Mouse (Mus musculus) neural tube, embryonic 13.5 days (tissue): ENCODE measurements around the gene Metap1. TPM values are rescaled to one million over a fixed set of nuclear protein-coding genes. Genes with fewer than 3 reads are reported as not detected.

ENCODE experiments used
- ATAC-seq: fragments of 200-750 bp; cut with Nextera tagmentation; 2 replicates; pipeline ENCODE4 v1.8.0; 2017; ENCODE audit warnings: low read depth, mild to moderate bottlenecking, moderate TSS enrichment, moderate library complexity
- H3K27ac ChIP-seq: fragments of 300-500 bp; sonication (generic); replicated peaks from 2 replicates; pipeline ENCODE4 v1.5.1; 2015; ENCODE audit warnings: moderate library complexity, mild to moderate bottlenecking, inconsistent platforms
- H3K27me3 ChIP-seq: fragments of 300-500 bp; sonication (generic); 2 replicates; pipeline ENCODE4 v1.6.1; 2015; ENCODE audit warnings: mild to moderate bottlenecking, inconsistent platforms
- H3K36me3 ChIP-seq: fragments of 300-500 bp; sonication (generic); 2 replicates; pipeline ENCODE4 v1.6.1; 2015; ENCODE audit warnings: mild to moderate bottlenecking, inconsistent platforms
- H3K4me1 ChIP-seq: fragments of 300-500 bp; sonication (generic); replicated peaks from 2 replicates; pipeline ENCODE4 v1.6.1; 2015; ENCODE audit warnings: inconsistent platforms
- H3K4me2 ChIP-seq: fragments of 300-500 bp; sonication (generic); 2 replicates; pipeline ENCODE4 v1.6.1; 2015; ENCODE audit warnings: inconsistent platforms, mild to moderate bottlenecking, moderate library complexity
- H3K4me3 ChIP-seq: fragments of 300-500 bp; sonication (generic); 2 replicates; pipeline ENCODE4 v1.5.1; 2015; ENCODE audit warnings: mild to moderate bottlenecking, inconsistent platforms
- H3K9ac ChIP-seq: fragments of 300-500 bp; sonication (generic); 2 replicates; pipeline ENCODE4 v1.6.1; 2015; ENCODE audit warnings: moderate library complexity, mild to moderate bottlenecking, inconsistent platforms
- H3K9me3 ChIP-seq: fragments of 300-500 bp; sonication (generic); 2 replicates; pipeline ENCODE4 v1.6.1; 2016; ENCODE audit warnings: inconsistent platforms
- WGBS: fragments of 180-500 bp; shearing (Covaris S2); methylation state at CpG from one replicate; pipeline ENCODE4 v1.1.7; 2015; 5-methylcytosine and 5-hydroxymethylcytosine counted together
- polyA plus RNA-seq: library from polyadenylated mRNA; unstranded; fragments of >200 nt; fragmentation: Nextera tagmentation; extraction: Ambion mirVana; gene quantifications from 2 replicates; pipeline ENCODE4 v1.2.1, GENCODE M21; 2015

Gene Metap1
- polyA plus RNA-seq, 1 experiment from 2014 or later, result 46.1 TPM

DNA sequence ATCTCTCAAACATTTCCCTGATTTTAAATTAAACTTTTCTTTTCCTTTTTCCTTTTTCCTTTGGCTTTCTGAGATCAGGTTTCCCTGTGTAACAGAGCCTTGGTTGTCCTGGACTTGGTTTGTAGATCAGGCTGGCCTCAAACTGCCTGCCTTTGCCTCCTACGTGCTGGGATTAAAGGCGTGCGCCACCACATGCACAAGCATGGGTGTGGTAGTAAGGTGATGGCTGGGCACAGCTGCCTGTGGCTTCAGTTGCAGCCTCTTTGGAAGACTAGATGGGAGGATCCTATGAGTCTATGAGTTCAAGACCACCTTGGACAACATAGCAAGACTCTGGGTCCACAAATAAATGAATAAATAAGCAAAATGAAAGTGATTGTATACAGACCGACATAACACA is 34.6 kb upstream of the Metap1 start:
- 93% methylated on average over 4 of the region's 4 CpGs for WGBS

DNA sequence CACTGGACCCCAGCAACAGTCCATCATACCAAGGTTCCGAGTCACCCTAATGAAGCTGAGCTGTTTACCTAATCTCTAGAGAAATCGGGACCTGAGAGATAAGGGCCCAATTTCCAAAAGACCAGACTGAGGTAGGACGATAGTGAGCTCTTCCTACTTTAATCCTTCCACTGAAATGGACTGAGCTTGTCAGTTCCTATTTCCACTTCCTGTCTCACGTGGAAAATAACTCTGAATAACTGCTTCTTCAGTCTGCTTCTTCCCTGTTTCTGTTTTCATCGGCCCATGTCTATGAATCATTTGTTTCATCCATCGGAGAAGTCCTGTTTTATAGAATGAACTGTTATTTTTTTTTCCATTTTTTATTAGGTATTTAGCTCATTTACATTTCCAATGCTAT is 29.9 kb upstream of the Metap1 start:
- no peak overlapping the region for H3K4me2 ChIP-seq
- H3K9ac ChIP-seq, result no peak overlapping the region
- no peaks in the 10 kb centered on the region for H3K9me3 ChIP-seq
- H3K27ac ChIP-seq, result no peak overlapping the region
- H3K4me1 ChIP-seq, result 0 out of 2 replicates have a peak, but pooled peaks cover 11% of the 10 kb centered on the region
- WGBS, result 88% methylated on average over 6 of the region's 6 CpGs
- no peaks in the 10 kb centered on the region for H3K36me3 ChIP-seq
- no peak overlapping the region for H3K4me3 ChIP-seq
- no peak for ATAC-seq
- no peaks in the 10 kb centered on the region for H3K27me3 ChIP-seq

More for the DNA sequence above, 34.6 kb upstream of the Metap1 start:
- Histone ChIP-seq H3K4me3 (no peak overlapping the region), H3K9ac (no peak overlapping the region), H3K27ac (no peak overlapping the region), H3K4me2 (no peak overlapping the region), H3K27me3 (no peaks in the 10 kb centered on the region), H3K4me1 (peaks cover 18% of the 10 kb centered on the region), H3K36me3 (no peaks in the 10 kb centered on the region), H3K9me3 (no peaks in the 10 kb centered on the region)
- ATAC-seq, result no peak

DNA sequence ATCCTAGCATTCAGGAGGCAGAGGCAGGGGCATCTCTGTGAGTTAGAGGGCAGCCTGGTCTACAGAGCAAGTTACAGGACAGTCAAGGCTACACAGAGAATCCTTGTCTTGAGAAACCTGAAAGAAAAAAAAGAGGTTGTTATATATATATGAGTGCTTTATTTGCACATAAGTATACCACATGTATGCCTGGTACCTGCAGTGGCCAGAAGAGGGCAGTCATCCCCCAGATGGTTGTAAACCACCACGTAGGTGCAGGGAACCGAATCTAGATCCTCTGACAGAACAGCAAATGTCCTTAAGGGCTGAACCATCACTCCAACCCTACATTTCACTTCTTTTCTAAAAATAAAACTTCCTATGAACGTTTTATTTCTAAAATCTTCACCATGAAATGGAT is 28.6 kb upstream of the Metap1 start:
- WGBS, result 65% methylated on average over 3 of the region's 3 CpGs
- no peak overlapping the region for H3K4me3 ChIP-seq
- H3K27me3 ChIP-seq, result no peaks in the 10 kb centered on the region
- ATAC-seq, result no peak
- no peaks in the 10 kb centered on the region for H3K36me3 ChIP-seq
- H3K9ac ChIP-seq, result no peak overlapping the region
- H3K27ac ChIP-seq, result no peak overlapping the region
- no peaks in the 10 kb centered on the region for H3K9me3 ChIP-seq
- H3K4me2 ChIP-seq, result no peak overlapping the region
- H3K4me1 ChIP-seq, result peaks cover 19% of the 10 kb centered on the region

GRCm38 (mm10) chr3:138515656-138516370 is 26.5 kb upstream of the Metap1 start:
- no peak overlapping the region for H3K4me2 ChIP-seq
- 23% methylated on average over 10 of the region's 10 CpGs for WGBS
- no peaks in the 10 kb centered on the region for H3K9me3 ChIP-seq
- no peak overlapping the region for H3K4me3 ChIP-seq
- H3K4me1 ChIP-seq, result peaks cover 24% of the 10 kb centered on the region
- no peak overlapping the region for H3K9ac ChIP-seq
- ATAC-seq, result 0 out of 2 replicates have a peak, but pooled peaks have one; percentile 48
- H3K36me3 ChIP-seq, result no peaks in the 10 kb centered on the region
- H3K27me3 ChIP-seq, result no peaks in the 10 kb centered on the region
- H3K27ac ChIP-seq, result no peak overlapping the region

- H3K4me3 ChIP-seq, result no peak overlapping the region
- no peak for ATAC-seq
- WGBS, result 41% methylated on average over 3 of the region's 3 CpGs
- H3K36me3 ChIP-seq, result no peaks in the 10 kb centered on the region
- no peaks in the 10 kb centered on the region for H3K27me3 ChIP-seq
- H3K4me2 ChIP-seq, result no peak overlapping the region
- H3K9me3 ChIP-seq, result no peaks in the 10 kb centered on the region
- H3K9ac ChIP-seq, result no peak overlapping the region
- peaks cover 26% of the 10 kb centered on the region for H3K4me1 ChIP-seq
- no peak overlapping the region for H3K27ac ChIP-seq
These were observed 25.4 kb upstream of the Metap1 start for GRCm38 (mm10) chr3:138514749-138515148.

- Histone ChIP-seq H3K27me3 (no peaks in the 10 kb centered on the region), H3K9me3 (no peaks in the 10 kb centered on the region), H3K36me3 (no peaks in the 10 kb centered on the region), H3K4me1 (peaks cover 26% of the 10 kb centered on the region), H3K4me2 (peak overlapping the region; percentile 53), H3K27ac (no peak overlapping the region), H3K9ac (peak overlapping the region; percentile 54; the same call in 1 of the 2 replicates), H3K4me3 (peak overlapping the region; percentile 29)
- WGBS, result 13% methylated on average over 12 of the region's 12 CpGs
- ATAC-seq, result peak; percentile 17; the same call in 1 of the 2 replicates
These were observed 23.9 kb upstream of the Metap1 start for GRCm38 (mm10) chr3:138513243-138513642.

GRCm38 (mm10) chr3:138510471-138510870 is 21.2 kb upstream of the Metap1 start:
- WGBS, result 29% methylated on average over 5 of the region's 5 CpGs
- no peaks in the 10 kb centered on the region for H3K9me3 ChIP-seq
- H3K36me3 ChIP-seq, result no peaks in the 10 kb centered on the region
- ATAC-seq, result peak; percentile 65
- peak overlapping the region; percentile 42; the same call in 1 of the 2 replicates for H3K27ac ChIP-seq
- H3K4me1 ChIP-seq, result peaks cover 18% of the 10 kb centered on the region
- H3K9ac ChIP-seq, result no peak overlapping the region
- no peak overlapping the region for H3K4me2 ChIP-seq
- no peaks in the 10 kb centered on the region for H3K27me3 ChIP-seq
- no peak overlapping the region for H3K4me3 ChIP-seq

DNA sequence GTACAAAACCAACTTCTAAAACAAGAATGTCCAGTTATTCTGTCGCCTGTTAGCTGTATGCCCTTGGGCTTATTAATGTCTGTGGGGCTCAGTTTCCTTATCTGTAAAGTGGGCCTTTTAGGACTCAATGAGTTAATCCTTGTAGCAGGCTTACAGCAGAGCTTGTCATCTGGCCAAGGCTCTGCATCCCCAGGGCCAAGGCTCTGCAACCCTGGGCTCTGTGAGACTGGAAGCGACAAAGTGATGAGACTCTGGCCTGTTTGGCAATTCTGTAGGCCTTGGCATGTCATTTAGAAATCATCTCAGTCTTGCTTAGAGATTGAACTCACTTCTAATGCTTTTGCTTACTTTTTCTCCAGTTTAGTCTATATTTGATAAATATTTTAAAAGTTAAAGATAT is 20.3 kb upstream of the Metap1 start:
- Histone ChIP-seq H3K4me1 (peaks cover 15% of the 10 kb centered on the region), H3K36me3 (no peaks in the 10 kb centered on the region), H3K27me3 (no peaks in the 10 kb centered on the region), H3K4me3 (no peak overlapping the region), H3K9me3 (no peaks in the 10 kb centered on the region), H3K4me2 (no peak overlapping the region), H3K9ac (no peak overlapping the region), H3K27ac (no peak overlapping the region)
- no peak for ATAC-seq
- WGBS, result 89% methylated on average over 2 of the region's 2 CpGs

GRCm38 (mm10) chr3:138506749-138507148 is 17.4 kb upstream of the Metap1 start:
- Histone ChIP-seq H3K27ac (no peak overlapping the region), H3K27me3 (no peaks in the 10 kb centered on the region), H3K4me1 (0 out of 2 replicates have a peak, but pooled peaks cover 7% of the 10 kb centered on the region), H3K4me3 (no peak overlapping the region), H3K9me3 (no peaks in the 10 kb centered on the region), H3K36me3 (no peaks in the 10 kb centered on the region), H3K4me2 (no peak overlapping the region), H3K9ac (no peak overlapping the region)
- no peak for ATAC-seq
- 56% methylated on average over 6 of the region's 6 CpGs for WGBS

- no peak overlapping the region for H3K9ac ChIP-seq
- 88% methylated on average over 11 of the region's 11 CpGs for WGBS
- H3K27me3 ChIP-seq, result no peaks in the 10 kb centered on the region
These were observed 14.4 kb upstream of the Metap1 start for GRCm38 (mm10) chr3:138503754-138504153.

GRCm38 (mm10) chr3:138499854-138500740 is 10.8 kb upstream of the Metap1 start:
- H3K9ac ChIP-seq, result peak overlapping the region; percentile 41; the same call in 1 of the 2 replicates
- 10% methylated on average over 15 of the region's 15 CpGs for WGBS
- H3K36me3 ChIP-seq, result no peaks in the 10 kb centered on the region
- ATAC-seq, result peak; percentile 76
- H3K4me3 ChIP-seq, result no peak overlapping the region
- no peaks in the 10 kb centered on the region for H3K9me3 ChIP-seq
- H3K27ac ChIP-seq, result no peak overlapping the region
- peaks cover 16% of the 10 kb centered on the region for H3K4me1 ChIP-seq
- H3K4me2 ChIP-seq, result peak overlapping the region; percentile 36
- no peaks in the 10 kb centered on the region for H3K27me3 ChIP-seq

More at GRCm38 (mm10) chr3:138503754-138504153, 14.4 kb upstream of the Metap1 start:
- Histone ChIP-seq H3K9me3 (no peaks in the 10 kb centered on the region), H3K4me3 (no peak overlapping the region), H3K4me2 (no peak overlapping the region), H3K4me1 (peaks cover 16% of the 10 kb centered on the region), H3K27ac (no peak overlapping the region), H3K36me3 (no peaks in the 10 kb centered on the region)
- ATAC-seq, result no peak

GRCm38 (mm10) chr3:138498731-138499130 is 9.4 kb upstream of the Metap1 start:
- no peak overlapping the region for H3K9ac ChIP-seq
- no peaks in the 10 kb centered on the region for H3K27me3 ChIP-seq
- WGBS, result 64% methylated on average over 4 of the region's 4 CpGs
- no peak overlapping the region for H3K4me2 ChIP-seq
- no peak overlapping the region for H3K4me3 ChIP-seq
- no peak for ATAC-seq
- peaks cover 16% of the 10 kb centered on the region for H3K4me1 ChIP-seq
- H3K27ac ChIP-seq, result no peak overlapping the region
- H3K36me3 ChIP-seq, result no peaks in the 10 kb centered on the region
- H3K9me3 ChIP-seq, result no peaks in the 10 kb centered on the region
